Mouse (Mus musculus) G1E (cell line): Measurements from ENCODE around the gene Tbc1d4.

Experiments used
- CTCF ChIP-seq: IDR thresholded peaks from 2 replicates; pipeline ENCODE4 v1.5.1; 2012; ENCODE audit warnings: low read depth, low read length, inconsistent platforms, mixed read lengths
- POLR2AphosphoS5 ChIP-seq: IDR thresholded peaks from 2 replicates; pipeline ENCODE4 v1.6.1; 2012; ENCODE audit warnings: low read depth, low read length, inconsistent platforms; ENCODE audit not compliant: insufficient replicate concordance
- TAL1 ChIP-seq: conservative IDR thresholded peaks from 2 replicates; pipeline ENCODE4 v1.6.1; 2012; ENCODE audit warnings: low read depth, low read length, inconsistent platforms, mixed read lengths

GRCm38 (mm10) chr14:101481165-101481564 lies 127.8 kb downstream of the Tbc1d4 start:
- no peak for TF ChIP-seq CTCF
- no peak for TF ChIP-seq TAL1
- no peak for TF ChIP-seq POLR2AphosphoS5
